Mouse (Mus musculus) MEL (cell line): ENCODE data around the gene Cd151. TPM values are rescaled to one million over a fixed set of nuclear protein-coding genes. Genes with fewer than 3 reads are reported as not detected.

ENCODE experiments used
- DNase-seq: peaks from one replicate; pipeline ENCODE4 v3.0.0; 2011; ENCODE audit warnings: low read depth, low spot score
- H3K27ac ChIP-seq: 2 replicates; pipeline ENCODE4 v1.5.1; 2012; ENCODE audit warnings: low read depth, mild to moderate bottlenecking, control low read depth, low read length, moderate library complexity; ENCODE audit not compliant: control insufficient read depth
- H3K27me3 ChIP-seq, 2 experiments: fragments of 150-350 bp in 1 of 2; sonication (generic) in 1 of 2; 2 replicates each; pipeline ENCODE4 v1.6.1; 2012; ENCODE audit warnings: low read length in 2 of 2, mild to moderate bottlenecking in 2 of 2, improper control_type of control experiment in 1 of 2, moderate library complexity in 1 of 2; ENCODE audit not compliant: insufficient read depth in 2 of 2, control insufficient read depth in 1 of 2
- H3K36me3 ChIP-seq, 2 experiments: 2 replicates each; pipeline ENCODE4 v1.6.1; 2012 to 2014; ENCODE audit warnings: low read length in 2 of 2, improper control_type of control experiment in 1 of 2, inconsistent platforms in 1 of 2, mild to moderate bottlenecking in 1 of 2; ENCODE audit not compliant: insufficient read depth in 2 of 2, control insufficient read depth in 1 of 2
- H3K4me1 ChIP-seq, 2 experiments: fragments of 150-350 bp in 1 of 2; sonication (generic) in 1 of 2; 2 replicates each; pipeline ENCODE4 v1.6.1; 2012; ENCODE audit warnings: low read length in 2 of 2, improper control_type of control experiment in 1 of 2, mild to moderate bottlenecking in 1 of 2; ENCODE audit not compliant: insufficient read depth in 2 of 2, control insufficient read depth in 1 of 2
- H3K4me3 ChIP-seq, 2 experiments: fragments of 150-350 bp in 1 of 2; sonication (generic) in 1 of 2; 2 replicates each; pipeline ENCODE4 v1.5.1; 2012; ENCODE audit warnings: low read depth in 2 of 2, low read length in 2 of 2, mild to moderate bottlenecking in 2 of 2, moderate library complexity in 2 of 2, control low read depth in 1 of 2, improper control_type of control experiment in 1 of 2; ENCODE audit not compliant: control insufficient read depth in 1 of 2, insufficient read depth in 1 of 2
- H3K79me2 ChIP-seq: 2 replicates; pipeline ENCODE4 v1.6.1; 2012; ENCODE audit warnings: mild to moderate bottlenecking, low read length, moderate library complexity; ENCODE audit not compliant: control insufficient read depth, poor library complexity, insufficient read depth
- H3K9ac ChIP-seq: 2 replicates; pipeline ENCODE4 v1.6.1; 2012; ENCODE audit warnings: low read depth, mild to moderate bottlenecking, control low read depth, low read length, moderate library complexity; ENCODE audit not compliant: control insufficient read depth, poor library complexity, severe bottlenecking
- H3K9me3 ChIP-seq: fragments of 150-350 bp; sonication (generic); replicated peaks from 2 replicates; pipeline ENCODE4 v1.6.1; 2012; ENCODE audit warnings: mild to moderate bottlenecking, low read length, improper control_type of control experiment, moderate library complexity; ENCODE audit not compliant: insufficient read depth
- CHD1 ChIP-seq: IDR thresholded peaks from 2 replicates; pipeline ENCODE4 v1.6.1; 2012; ENCODE audit warnings: low read depth, mild to moderate bottlenecking, inconsistent platforms, low read length, improper control_type of control experiment
- CHD2 ChIP-seq: IDR thresholded peaks from 2 replicates; pipeline ENCODE4 v1.6.1; 2011; ENCODE audit warnings: low read length, improper control_type of control experiment
- CTCF ChIP-seq, 3 experiments: IDR thresholded peaks in 2 of 3; conservative IDR thresholded peaks in 1 of 3; 2 replicates each; pipeline ENCODE4 v1.5.1; 2011 to 2012; ENCODE audit warnings: low read length in 3 of 3, low read depth in 2 of 3, mild to moderate bottlenecking in 2 of 3, improper control_type of control experiment in 1 of 3, inconsistent platforms in 1 of 3, mixed read lengths in 1 of 3, moderate library complexity in 1 of 3; ENCODE audit not compliant: control insufficient read depth in 1 of 3, insufficient read depth in 1 of 3, poor library complexity in 1 of 3, severe bottlenecking in 1 of 3
- E2F4 ChIP-seq: IDR thresholded peaks from 2 replicates; pipeline ENCODE4 v1.6.1; 2011; ENCODE audit warnings: low read depth, low read length, improper control_type of control experiment, borderline replicate concordance
- ETS1 ChIP-seq: IDR thresholded peaks from 2 replicates; pipeline ENCODE4 v1.6.1; 2012; ENCODE audit warnings: low read depth, mild to moderate bottlenecking, inconsistent platforms, low read length, improper control_type of control experiment, moderate library complexity
- GATA1 ChIP-seq: IDR thresholded peaks from 2 replicates; pipeline ENCODE4 v1.6.1; 2011; ENCODE audit warnings: low read depth, low read length, improper control_type of control experiment
- JUND ChIP-seq: IDR thresholded peaks from 2 replicates; pipeline ENCODE4 v1.6.1; 2011; ENCODE audit warnings: low read depth, mild to moderate bottlenecking, improper control_type of control experiment, low read length
- MAFK ChIP-seq: IDR thresholded peaks from 2 replicates; pipeline ENCODE4 v1.6.1; 2011; ENCODE audit warnings: low read depth, mild to moderate bottlenecking, low read length, improper control_type of control experiment, borderline replicate concordance
- MAX ChIP-seq: IDR thresholded peaks from 2 replicates; pipeline ENCODE4 v1.6.1; 2011; ENCODE audit warnings: low read length, improper control_type of control experiment
- MEF2A ChIP-seq: IDR thresholded peaks from 2 replicates; pipeline ENCODE4 v1.6.1; 2014; ENCODE audit warnings: low read depth, mild to moderate bottlenecking, inconsistent platforms, low read length, improper control_type of control experiment; ENCODE audit not compliant: poor library complexity, insufficient replicate concordance, severe bottlenecking; ENCODE audit errors: extremely low read depth
- MXI1 ChIP-seq: IDR thresholded peaks from 2 replicates; pipeline ENCODE4 v1.6.1; 2011; ENCODE audit warnings: mild to moderate bottlenecking, low read depth, low read length, improper control_type of control experiment
- MYB ChIP-seq: IDR thresholded peaks from 2 replicates; pipeline ENCODE4 v1.6.1; 2011; ENCODE audit warnings: mild to moderate bottlenecking, low read depth, low read length, improper control_type of control experiment
- NELFE ChIP-seq: IDR thresholded peaks from 2 replicates; pipeline ENCODE4 v1.6.1; 2011; ENCODE audit warnings: low read depth, low read length, improper control_type of control experiment
- NRF1 ChIP-seq: IDR thresholded peaks from 2 replicates; pipeline ENCODE4 v1.6.1; 2014; ENCODE audit warnings: low read depth, mild to moderate bottlenecking, inconsistent platforms, low read length, improper control_type of control experiment, moderate library complexity; ENCODE audit not compliant: poor library complexity, insufficient read depth, severe bottlenecking
- POLR2AphosphoS5 ChIP-seq: IDR thresholded peaks from 2 replicates; pipeline ENCODE4 v1.6.1; 2012; ENCODE audit warnings: low read depth, borderline replicate concordance, mild to moderate bottlenecking, inconsistent platforms, low read length, moderate library complexity, mixed read lengths
- RAD21 ChIP-seq: IDR thresholded peaks from 2 replicates; pipeline ENCODE4 v1.6.1; 2011; ENCODE audit warnings: mild to moderate bottlenecking, low read depth, low read length, improper control_type of control experiment
- RCOR1 ChIP-seq: IDR thresholded peaks from 2 replicates; pipeline ENCODE4 v1.6.1; 2012; ENCODE audit warnings: low read depth, mild to moderate bottlenecking, inconsistent platforms, low read length, improper control_type of control experiment
- SIN3A ChIP-seq: IDR thresholded peaks from 2 replicates; pipeline ENCODE4 v1.6.1; 2012; ENCODE audit warnings: low read length, improper control_type of control experiment, inconsistent platforms
- SMC3 ChIP-seq: IDR thresholded peaks from 2 replicates; pipeline ENCODE4 v1.6.1; 2011; ENCODE audit warnings: low read depth, low read length, improper control_type of control experiment
- TBP ChIP-seq: IDR thresholded peaks from 2 replicates; pipeline ENCODE4 v1.8.0; 2011; ENCODE audit warnings: low read depth, low read length, improper control_type of control experiment
- TCF12 ChIP-seq: IDR thresholded peaks from 2 replicates; pipeline ENCODE4 v1.6.1; 2014; ENCODE audit warnings: low read depth, mild to moderate bottlenecking, inconsistent platforms, low read length, improper control_type of control experiment, moderate library complexity
- USF1 ChIP-seq: IDR thresholded peaks from 2 replicates; pipeline ENCODE4 v1.6.1; 2014; ENCODE audit warnings: low read depth, mild to moderate bottlenecking, inconsistent platforms, low read length, improper control_type of control experiment, moderate library complexity
- USF2 ChIP-seq, 2 experiments: IDR thresholded peaks; 2 replicates each; pipeline ENCODE4 v1.6.1; 2011 to 2012; ENCODE audit warnings: improper control_type of control experiment in 2 of 2, low read length in 2 of 2, borderline replicate concordance in 1 of 2, inconsistent platforms in 1 of 2, low read depth in 1 of 2, mild to moderate bottlenecking in 1 of 2; ENCODE audit not compliant: insufficient read depth in 1 of 2
- ZC3H11A ChIP-seq: IDR thresholded peaks from 2 replicates; pipeline ENCODE4 v1.6.1; 2012; ENCODE audit warnings: low read depth, mild to moderate bottlenecking, inconsistent platforms, low read length, improper control_type of control experiment
- ZKSCAN1 ChIP-seq: IDR thresholded peaks from 2 replicates; pipeline ENCODE4 v1.6.1; 2012; ENCODE audit warnings: low read depth, mild to moderate bottlenecking, inconsistent platforms, low read length, improper control_type of control experiment, moderate library complexity
- ZNF384 ChIP-seq: IDR thresholded peaks from 2 replicates; pipeline ENCODE4 v1.6.1; 2012; ENCODE audit warnings: low read depth, mild to moderate bottlenecking, inconsistent platforms, low read length, improper control_type of control experiment
- polyA plus RNA-seq, 2 experiments: library from polyadenylated mRNA; stranded (reverse) in 1 of 2; unstranded in 1 of 2; fragments of >175 nt in 1 of 2; fragments of >200 nt in 1 of 2; gene quantifications; 2 replicates each; pipeline versions ENCODE4 v1.2.1 to v1.2.4; 2012; ENCODE audit warnings: low replicate concordance in 2 of 2, low read depth in 1 of 2; ENCODE audit not compliant: insufficient read length in 2 of 2, insufficient read depth in 1 of 2, missing spikeins in 1 of 2
- total RNA-seq: library from RNA; depleted of rRNA; stranded (reverse); fragments of 300-350 nt; gene quantifications from 2 replicates; pipeline ENCODE4 v1.2.3, GENCODE M21; 2012

The Cd151 gene
- total and polyA plus RNA-seq, 3 experiments: 40.6 to 86.6 TPM; not detected in 1

GRCm38 (mm10) chr7:141482531-141483024 is 15.4 kb downstream of the Cd151 start:
- Histone ChIP-seq H3K9ac (no peak overlapping the region), H3K4me1 (peaks cover 0 to 4% of the 10 kb centered on the region in 2 experiments; a peak in 2 of 4 replicates), H3K27me3 (no peaks in the 10 kb centered on the region), H3K36me3 (peaks cover 0 to under 1% of the 10 kb centered on the region in 2 experiments; a peak in 1 of 4 replicates), H3K79me2 (peaks cover 6% of the 10 kb centered on the region), H3K9me3 (no peaks in the 10 kb centered on the region), H3K27ac (no peak overlapping the region), H3K4me3 (no peak overlapping the region)
- TF ChIP-seq JUND (no peak), ZNF384 (no peak), TBP (no peak), GATA1 (no peak), RAD21 (no peak), SIN3A (no peak), MAFK (no peak), MAX (no peak), POLR2AphosphoS5 (no peak), TCF12 (no peak), RCOR1 (no peak), NRF1 (no peak), CHD1 (no peak), CTCF (IDR thresholded peaks at IDR 0.05 in 2 of 3, conservative IDR thresholded peaks at IDR 0.05 in 1 of 3; ENCODE audit: control insufficient read depth in 1 of 3, insufficient read depth in 1 of 3, low read depth in 2 of 3, low read length in 3 of 3, poor library complexity in 1 of 3, severe bottlenecking in 1 of 3) (no peak), ETS1 (no peak)
- DNase-seq: no peak

- H3K4me3 ChIP-seq: no peak overlapping the region
- H3K27ac ChIP-seq: no peak overlapping the region
- no peak for DNase-seq
- peaks cover 2% of the 10 kb centered on the region; the same call in 1 of the 2 replicates for H3K79me2 ChIP-seq
- H3K27me3 ChIP-seq: no peaks in the 10 kb centered on the region
- H3K9me3 ChIP-seq: no peaks in the 10 kb centered on the region
- H3K9ac ChIP-seq: no peak overlapping the region
- H3K4me1 ChIP-seq: no peaks in the 10 kb centered on the region
- H3K36me3 ChIP-seq: no peaks in the 10 kb centered on the region
- TF ChIP-seq NELFE (no peak), MXI1 (no peak), TBP (no peak), USF1 (no peak), TCF12 (no peak), RAD21 (no peak), E2F4 (no peak), POLR2AphosphoS5 (no peak), ZC3H11A (no peak), USF2 (IDR thresholded peaks at IDR 0.05; ENCODE audit: borderline replicate concordance in 1 of 2, insufficient read depth in 1 of 2, low read depth in 1 of 2, low read length in 2 of 2) (no peak), MYB (no peak), MEF2A (no peak), ZKSCAN1 (no peak), SIN3A (no peak), CTCF (IDR thresholded peaks at IDR 0.05 in 2 of 3, conservative IDR thresholded peaks at IDR 0.05 in 1 of 3; ENCODE audit: control insufficient read depth in 1 of 3, insufficient read depth in 1 of 3, low read depth in 2 of 3, low read length in 3 of 3, poor library complexity in 1 of 3, severe bottlenecking in 1 of 3) (no peak), CHD2 (no peak), SMC3 (no peak)
Measured at GRCm38 (mm10) chr7:141483114-141483653, 16.0 kb downstream of the Cd151 start.
